Mouse (Mus musculus): Measurements from ENCODE around the gene Gm21775.
"Not testable (repeated sequence)": the region's sequence is repeated elsewhere in the genome, so short reads cannot be mapped to it uniquely, and the experiment has no call there.

Gene Gm21775

GRCm38 (mm10) chrY:10553153-10553552 is at the start of gene Gm21775:
Gene Gm21775, plus strand, starts transcription at chrY:10553453.
- not testable (repeated sequence) for DNase-seq

- not testable (repeated sequence) for DNase-seq
Measured at GRCm38 (mm10) chrY:10535942-10536341, 17.3 kb upstream of the Gm21775 start, which contains the start of gene Gm20737. Gene Gm20737, minus strand, starts transcription at chrY:10536042.

All from cerebellum, postnatal 14 days (tissue).